ENCODE assay signal across 24 mouse cellular contexts in genomic region chr8:12439846-12440245, GRCm38 (mm10). TPM values are rescaled to one million over a fixed set of nuclear protein-coding genes. Genes with fewer than 3 reads are reported as not detected.
DNase-seq lines count a peak whose midpoint lies in the region; ATAC-seq and TF ChIP-seq lines count a peak whose summit lies in the region.
"Had no signal": no experiment of that assay in that cellular context is flagged by ENCODE, and none has a peak within 500 bp of the region (broad histone marks: within the 10 kb centered on the region; RNA-seq: fewer than 3 reads in every experiment).

No protein-coding gene starts in this region.

- no peak overlapping the region for H3K4me2 ChIP-seq in forebrain, embryonic 11.5 days (ENCODE audit: low read depth, low read length, severe bottlenecking)
- H3K4me2 ChIP-seq in neural tube, embryonic 15.5 days: no peak overlapping the region
- H3K4me2 ChIP-seq: hindbrain, embryonic 13.5 days had no signal

- no peaks in the 10 kb centered on the region for H3K36me3 ChIP-seq in forebrain, embryonic 10.5 days (replicated peaks)
- H3K36me3 ChIP-seq in forebrain, embryonic 11.5 days (ENCODE audit: control insufficient read depth, insufficient read depth, low read length): no peaks in the 10 kb centered on the region
- H3K36me3 ChIP-seq in ES-E14 (ENCODE audit: control insufficient read depth, insufficient read depth, low read length, poor library complexity, severe bottlenecking): no peaks in the 10 kb centered on the region
- no peaks in the 10 kb centered on the region for H3K36me3 ChIP-seq in neural tube, embryonic 15.5 days
- H3K36me3 ChIP-seq: embryonic facial prominence, embryonic 10.5 days; hindbrain, embryonic 13.5 days had no signal

- no peak overlapping the region for H3K9ac ChIP-seq in forebrain, embryonic 11.5 days (ENCODE audit: low read length)
- H3K9ac ChIP-seq in ES-E14 (ENCODE audit: insufficient read depth, low read depth, low read length, poor library complexity, severe bottlenecking): peak overlapping the region; percentile 45
- H3K9ac ChIP-seq in neural tube, embryonic 15.5 days (replicated peaks): no peak overlapping the region
- H3K9ac ChIP-seq: forebrain, postnatal 0 days; hindbrain, embryonic 13.5 days had no signal

- H3K4me3 ChIP-seq in forebrain, embryonic 10.5 days: no peak overlapping the region
- H3K4me3 ChIP-seq in forebrain, embryonic 11.5 days (ENCODE audit: low read depth, low read length): no peak overlapping the region
- H3K4me3 ChIP-seq in ES-E14 (ENCODE audit: insufficient read depth in 1 of 2, low read depth in 1 of 2, low read length in 2 of 2, poor library complexity in 1 of 2, severe bottlenecking in 1 of 2): peak overlapping the region; percentile 55 to 63
- H3K4me3 ChIP-seq in neural tube, embryonic 15.5 days (replicated peaks): no peak overlapping the region
- H3K4me3 ChIP-seq: embryonic facial prominence, embryonic 10.5 days; hindbrain, embryonic 13.5 days had no signal

- peak overlapping the region; percentile 62 for H3K27ac ChIP-seq in forebrain, embryonic 10.5 days
- no peak overlapping the region for H3K27ac ChIP-seq in forebrain, embryonic 11.5 days (ENCODE audit: low read depth, low read length)
- H3K27ac ChIP-seq in ES-E14 (ENCODE audit: insufficient read depth, low read depth, low read length, poor library complexity, severe bottlenecking): peak overlapping the region; percentile 54
- H3K27ac ChIP-seq in neural tube, embryonic 15.5 days (replicated peaks): no peak overlapping the region
- H3K27ac ChIP-seq: embryonic facial prominence, embryonic 10.5 days; hindbrain, embryonic 13.5 days had no signal

- H3K4me1 ChIP-seq in forebrain, embryonic 10.5 days: peaks cover 31% of the 10 kb centered on the region
- H3K4me1 ChIP-seq in forebrain, embryonic 11.5 days (replicated peaks; ENCODE audit: control insufficient read depth, insufficient read depth, low read length): peaks cover 3% of the 10 kb centered on the region; the same call in 1 of the 2 replicates
- peaks cover 7 to 18% of the 10 kb centered on the region in 2 experiments for H3K4me1 ChIP-seq in ES-E14 (ENCODE audit: control insufficient read depth in 2 of 2, insufficient read depth in 2 of 2, low read length in 2 of 2, poor library complexity in 1 of 2)
- H3K4me1 ChIP-seq in neural tube, embryonic 15.5 days: no peaks in the 10 kb centered on the region

- 92% methylated on average over 10 of the region's 10 CpGs for WGBS in forebrain, embryonic 10.5 days
- WGBS in forebrain, embryonic 11.5 days: 93% methylated on average over 10 of the region's 10 CpGs
- 92% methylated on average over 10 of the region's 10 CpGs for WGBS in neural tube, embryonic 15.5 days

- 0 out of 2 replicates have a peak, but pooled peaks cover 2% of the 10 kb centered on the region for H3K9me3 ChIP-seq in forebrain, embryonic 10.5 days
- no peaks in the 10 kb centered on the region for H3K9me3 ChIP-seq in forebrain, embryonic 11.5 days (ENCODE audit: control insufficient read depth, low read length)
- no peaks in the 10 kb centered on the region for H3K9me3 ChIP-seq in ES-E14 (ENCODE audit: control insufficient read depth, insufficient read depth, low read depth, low read length)
- no peaks in the 10 kb centered on the region for H3K9me3 ChIP-seq in neural tube, embryonic 15.5 days (replicated peaks)
- H3K9me3 ChIP-seq: embryonic facial prominence, embryonic 10.5 days; hindbrain, embryonic 13.5 days had no signal

- no peak for DNase-seq in forebrain, embryonic 10.5 days (ENCODE audit: extremely low spot score, low spot score)
- no peak for DNase-seq in forebrain, embryonic 11.5 days (ENCODE audit: low spot score)
- peak; percentile 9 for DNase-seq in kidney, adult 11 months
- no peak for DNase-seq in kidney, postnatal 10 days
- DNase-seq in kidney, adult 9 months: peak; percentile 17
- DNase-seq in kidney, postnatal 14 days: no peak
- no peak for DNase-seq in ES-E14 (ENCODE audit: low read depth, low spot score)
- DNase-seq: adrenal gland, adult 8-10 months; adrenal gland, postnatal 36 days; B cell, adult 2 months; cerebellum, adult 2 months; cerebellum, postnatal 10 days; gastrocnemius, postnatal 25 days; heart, postnatal 10 days; heart, postnatal 4 days had no signal

- no peak for ATAC-seq in forebrain, embryonic 11.5 days (replicated peaks; ENCODE audit: low FRiP score)
- no peak for ATAC-seq in neural tube, embryonic 15.5 days (ENCODE audit: low FRiP score)
- ATAC-seq: CD4-positive, CD25-positive, alpha-beta regulatory T cell, adult 4 months had no signal

- in situ Hi-C loops in ES-E14 (cut with MboI; ENCODE audit: low sequenced_read_pairs in 2 of 2, unreplicated experiment in 2 of 2): no loop called here

- peaks cover 41% of the 10 kb centered on the region for H3K27me3 ChIP-seq in forebrain, embryonic 10.5 days (ENCODE audit: poor library complexity, severe bottlenecking)
- no peaks in the 10 kb centered on the region for H3K27me3 ChIP-seq in forebrain, embryonic 11.5 days (ENCODE audit: control insufficient read depth, insufficient read depth, low read length)
- H3K27me3 ChIP-seq in neural tube, embryonic 15.5 days (replicated peaks): peaks cover 12% of the 10 kb centered on the region

TF ChIP-seq in ES-E14, 5 proteins besides CTCF, POLR2A, EP300 and RAD21:
- TF ChIP-seq HCFC1 (IDR thresholded peaks at IDR 0.05; ENCODE audit: borderline replicate concordance, insufficient read depth, low read length) (no peak), ZNF384 (IDR thresholded peaks at IDR 0.05; ENCODE audit: low read depth, low read length) (no peak), CHD2 (IDR thresholded peaks at IDR 0.05; ENCODE audit: low read depth, low read length) (no peak), ZC3H11A (IDR thresholded peaks at IDR 0.05; ENCODE audit: borderline replicate concordance, low read depth, low read length) (no peak), MAFK (IDR thresholded peaks at IDR 0.05; ENCODE audit: insufficient read depth, low read depth, low read length) (no peak)

RNA-seq across cellular contexts. Expression of gene Sox1, which starts 44.8 kb away (rescaled TPM):
- polyA plus RNA-seq in forebrain, embryonic 10.5 days (2016; fragmentation: Nextera tagmentation; extraction: Ambion mirVana): 4.2 and 4.3 TPM in 2 replicates
- polyA plus RNA-seq in forebrain, embryonic 11.5 days (2014; fragmentation: Nextera tagmentation; extraction: Ambion mirVana): 11.3 and 12.4 TPM in 2 replicates
- total RNA-seq in ES-E14 (2012; rRNA removed): 0.63 and 1.0 TPM in 2 replicates
- 0.40 and 0.91 TPM in 2 replicates for polyA plus RNA-seq in neural tube, embryonic 15.5 days (2015; fragmentation: Nextera tagmentation; extraction: Ambion mirVana)
- total RNA-seq: adrenal gland, adult 8-10 months; adrenal gland, postnatal 36 days; gastrocnemius, adult 18-20 months; gastrocnemius, postnatal 25 days; granulocyte monocyte progenitor cell, adult 5-6 weeks; heart, postnatal 10 days; heart, postnatal 4 days had no signal
- polyA plus RNA-seq: CD4-positive, CD25-positive, alpha-beta regulatory T cell, adult 4 months; embryonic facial prominence, embryonic 14.5 days; heart, embryonic 14.5 days had no signal

Comparison
In these comparisons a context has a peak if more than half of its experiments do, and no peak if none do; other contexts are left out.
1. DNase-seq: peak in kidney, adult 11 months (single experiment) and kidney, adult 9 months (single experiment); none in forebrain, embryonic 10.5 days (single experiment), forebrain, embryonic 11.5 days (single experiment), kidney, postnatal 10 days (single experiment), kidney, postnatal 14 days (single experiment) and ES-E14 (single experiment).
2. H3K27ac ChIP-seq: peak in forebrain, embryonic 10.5 days (single experiment) and ES-E14 (single experiment); none in forebrain, embryonic 11.5 days (single experiment) and neural tube, embryonic 15.5 days (single experiment).
3. H3K4me3 ChIP-seq: peak in ES-E14 (2 of 2); none in forebrain, embryonic 10.5 days (single experiment), forebrain, embryonic 11.5 days (single experiment) and neural tube, embryonic 15.5 days (single experiment).